Mouse (Mus musculus) heart, embryonic 10.5 days (tissue): ENCODE data around the gene Gm21149. TPM values are rescaled to one million over a fixed set of nuclear protein-coding genes. Genes with fewer than 3 reads are reported as not detected.
A peak's percentile ranks its signal among the peaks of the same experiment; 100 is the strongest.
"Not testable (repeated sequence)": the region's sequence is repeated elsewhere in the genome, so short reads cannot be mapped to it uniquely, and the experiment has no call there.

Experiments used
- DNase-seq: peaks from one replicate; pipeline ENCODE4 v3.0.0-alpha.2; 2017; ENCODE audit warnings: low spot score
- H3K27ac ChIP-seq: fragments of 300-500 bp; sonication (generic); 2 replicates; pipeline ENCODE4 v1.5.1; 2016; ENCODE audit warnings: mild to moderate bottlenecking
- H3K27me3 ChIP-seq: fragments of 300-500 bp; sonication (generic); 2 replicates; pipeline ENCODE4 v1.6.1; 2016; ENCODE audit warnings: mild to moderate bottlenecking; ENCODE audit not compliant: poor library complexity, insufficient read depth, severe bottlenecking
- H3K36me3 ChIP-seq: fragments of 300-500 bp; sonication (generic); 2 replicates; pipeline ENCODE4 v1.6.1; 2016; ENCODE audit warnings: mild to moderate bottlenecking, moderate library complexity
- H3K4me1 ChIP-seq: fragments of 300-500 bp; sonication (generic); 2 replicates; pipeline ENCODE4 v1.6.1; 2016; ENCODE audit warnings: mild to moderate bottlenecking
- H3K4me3 ChIP-seq: fragments of 300-500 bp; sonication (generic); 2 replicates; pipeline ENCODE4 v1.5.1; 2016; ENCODE audit warnings: mild to moderate bottlenecking, moderate library complexity
- H3K9me3 ChIP-seq: fragments of 300-500 bp; sonication (generic); 2 replicates; pipeline ENCODE4 v1.6.1; 2016; ENCODE audit warnings: mild to moderate bottlenecking, moderate library complexity
- WGBS: fragments of 180-500 bp; shearing (Covaris S2); methylation state at CpG from one replicate; pipeline ENCODE4 v1.1.7; 2016; 5-methylcytosine and 5-hydroxymethylcytosine counted together
- polyA plus RNA-seq: library from polyadenylated mRNA; unstranded; fragments of >200 nt; fragmentation: Nextera tagmentation; extraction: Ambion mirVana; gene quantifications from 2 replicates; pipeline ENCODE4 v1.2.1, GENCODE M21; 2016

Gm21149 gene
- polyA plus RNA-seq = 0.21 and 0.25 TPM in 2 replicates

GRCm38 (mm10) chr5:15476423-15476822 lies at the start of gene Gm21149:
Gene Gm21149 (minus strand): TSS chr5:15476523.
- not testable (repeated sequence) for H3K36me3 ChIP-seq, DNase-seq, H3K4me3 ChIP-seq, H3K27me3 ChIP-seq, H3K4me1 ChIP-seq, H3K27ac ChIP-seq
- H3K9me3 ChIP-seq = peaks cover 15% of the 10 kb centered on the region; the same call in 1 of the 2 replicates
- 65% methylated on average over 1 of the region's 1 CpGs for WGBS

GRCm38 (mm10) chr5:15522470-15522869 lies 46.1 kb upstream of the Gm21149 start:
- H3K4me3 ChIP-seq, H3K27me3 ChIP-seq, H3K9me3 ChIP-seq, DNase-seq, H3K36me3 ChIP-seq, H3K4me1 ChIP-seq, H3K27ac ChIP-seq: not testable (repeated sequence)

DNA sequence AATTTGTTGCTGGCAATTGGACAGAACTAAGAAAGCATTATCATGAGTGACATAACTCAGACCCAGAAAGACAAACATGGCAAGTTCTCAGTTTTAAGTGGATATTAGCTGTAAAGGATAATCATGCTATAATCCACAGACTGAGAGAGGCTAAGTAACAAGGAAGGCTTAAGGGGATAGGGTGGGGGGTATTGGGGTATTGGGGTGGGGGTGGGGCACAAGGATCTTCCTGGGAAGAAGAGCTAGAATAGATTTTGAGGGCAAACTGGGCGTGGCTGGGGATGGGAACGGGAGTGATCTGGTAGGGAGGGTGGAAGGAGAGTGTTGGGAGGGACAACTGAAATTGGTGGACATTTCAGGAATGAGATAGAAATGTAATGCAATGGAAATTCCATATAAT lies 45.7 kb upstream of the Gm21149 start:
- WGBS = 36% methylated on average over 2 of the region's 2 CpGs
- not testable (repeated sequence) for H3K9me3 ChIP-seq, H3K4me3 ChIP-seq, H3K36me3 ChIP-seq, DNase-seq, H3K27me3 ChIP-seq, H3K4me1 ChIP-seq, H3K27ac ChIP-seq

DNA sequence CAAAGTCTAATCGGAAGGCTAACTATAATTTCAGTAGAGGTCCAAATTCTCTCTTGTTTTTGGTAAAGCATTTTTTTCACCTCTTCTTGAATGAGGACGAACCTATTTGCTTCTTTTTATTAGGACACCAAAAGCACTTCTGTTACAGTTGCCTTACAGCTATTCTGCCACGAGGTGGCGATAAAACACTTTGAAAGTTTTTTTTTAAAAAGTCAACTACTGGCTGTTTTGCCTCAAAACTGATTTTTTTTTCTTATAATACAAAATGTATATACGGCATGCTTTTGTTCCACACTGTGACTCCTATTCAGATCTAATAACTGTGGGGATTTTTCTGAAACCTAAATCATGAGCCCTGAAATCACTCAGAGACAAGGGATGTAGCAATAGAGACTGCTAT lies 44.1 kb upstream of the Gm21149 start:
- H3K36me3 ChIP-seq, H3K4me1 ChIP-seq, DNase-seq, H3K27ac ChIP-seq, H3K9me3 ChIP-seq, H3K4me3 ChIP-seq, H3K27me3 ChIP-seq: not testable (repeated sequence)
- 14% methylated on average over 5 of the region's 5 CpGs for WGBS

DNA sequence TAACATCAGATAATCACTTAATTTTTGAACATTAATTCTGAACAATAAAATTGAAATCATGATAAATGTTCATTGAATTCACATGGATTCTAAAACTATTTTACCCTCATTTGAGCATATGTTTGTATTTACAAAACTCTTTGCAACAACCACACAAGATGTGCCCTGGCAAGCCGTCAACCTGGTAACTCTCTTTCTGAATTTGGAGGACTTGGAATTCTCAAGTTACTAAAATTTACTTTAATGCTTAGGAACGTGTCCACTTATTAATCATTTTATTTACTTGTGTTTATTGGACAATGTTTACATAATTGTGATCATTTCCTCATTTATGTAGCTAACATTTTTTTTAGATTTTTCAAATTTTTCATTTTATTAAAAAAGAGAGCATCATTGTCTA lies 40.8 kb upstream of the Gm21149 start:
- H3K4me3 ChIP-seq, DNase-seq, H3K4me1 ChIP-seq, H3K9me3 ChIP-seq, H3K27me3 ChIP-seq, H3K36me3 ChIP-seq, H3K27ac ChIP-seq: not testable (repeated sequence)
- 69% methylated on average over 2 of the region's 2 CpGs for WGBS

GRCm38 (mm10) chr5:15512236-15512635 lies 35.9 kb upstream of the Gm21149 start:
- WGBS = 65% methylated on average over 3 of the region's 3 CpGs
- H3K27me3 ChIP-seq, H3K36me3 ChIP-seq, H3K27ac ChIP-seq, H3K4me1 ChIP-seq, H3K4me3 ChIP-seq: not testable (repeated sequence)
- DNase-seq = peak; percentile 77
- H3K9me3 ChIP-seq = peaks cover 21% of the 10 kb centered on the region

- H3K4me3 ChIP-seq = not testable (repeated sequence)
- 72% methylated on average over 1 of the region's 1 CpGs for WGBS
These were observed 33.6 kb upstream of the Gm21149 start for GRCm38 (mm10) chr5:15509911-15510310.

DNA sequence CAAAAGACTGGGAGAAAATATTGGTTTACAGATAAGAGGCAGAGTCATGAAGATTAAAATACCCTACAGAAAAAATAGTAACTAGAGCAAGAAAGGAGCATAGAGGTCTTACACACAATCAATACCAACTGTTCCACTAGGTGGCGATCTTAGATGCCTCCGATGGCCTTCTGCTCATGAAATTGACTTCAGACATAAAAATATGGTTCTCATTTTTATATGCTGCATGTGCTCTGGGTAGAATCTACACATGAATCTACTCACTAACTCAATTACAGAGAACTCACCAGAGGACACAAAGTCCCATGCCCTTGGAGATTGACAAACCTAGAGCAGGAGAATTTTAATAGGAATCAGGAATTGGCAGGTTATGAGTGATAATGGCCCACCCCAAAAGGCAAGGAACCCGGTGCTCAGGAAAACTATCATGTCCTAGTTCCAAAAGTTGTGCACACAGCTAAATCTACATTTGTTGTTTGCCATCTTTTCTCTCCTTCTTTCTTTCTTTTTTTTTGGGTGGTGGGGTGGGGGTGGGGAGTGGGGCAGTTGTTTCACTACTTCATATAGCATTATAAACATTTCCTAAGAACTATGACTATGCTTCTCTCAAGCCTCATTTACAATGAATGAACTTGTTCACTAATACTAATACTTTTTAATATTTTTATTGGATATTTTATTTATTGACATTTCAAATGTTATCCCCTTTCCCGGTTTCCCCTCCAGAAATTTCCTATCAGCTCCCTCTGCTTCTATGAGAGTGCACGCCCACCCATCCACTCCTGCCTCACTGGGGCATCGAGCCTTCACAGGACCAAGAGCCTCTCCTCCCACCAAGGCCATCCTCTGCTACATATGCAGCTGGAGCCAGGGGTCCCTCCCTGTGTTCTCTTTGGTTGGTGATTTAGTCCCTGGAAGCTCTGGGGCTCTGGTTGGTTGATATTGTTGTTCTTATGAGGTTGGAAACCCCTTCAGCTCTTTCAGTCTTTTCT lies 32.4 kb upstream of the Gm21149 start:
- H3K9me3 ChIP-seq = peaks cover 22% of the 10 kb centered on the region
- H3K36me3 ChIP-seq, H3K27ac ChIP-seq, DNase-seq, H3K4me3 ChIP-seq, H3K27me3 ChIP-seq, H3K4me1 ChIP-seq: not testable (repeated sequence)
- WGBS = 65% methylated on average over 6 of the region's 6 CpGs

More at GRCm38 (mm10) chr5:15509911-15510310, 33.6 kb upstream of the Gm21149 start:
- peaks cover 21% of the 10 kb centered on the region for H3K9me3 ChIP-seq
- H3K27me3 ChIP-seq, H3K27ac ChIP-seq, H3K36me3 ChIP-seq, DNase-seq, H3K4me1 ChIP-seq: not testable (repeated sequence)

DNA sequence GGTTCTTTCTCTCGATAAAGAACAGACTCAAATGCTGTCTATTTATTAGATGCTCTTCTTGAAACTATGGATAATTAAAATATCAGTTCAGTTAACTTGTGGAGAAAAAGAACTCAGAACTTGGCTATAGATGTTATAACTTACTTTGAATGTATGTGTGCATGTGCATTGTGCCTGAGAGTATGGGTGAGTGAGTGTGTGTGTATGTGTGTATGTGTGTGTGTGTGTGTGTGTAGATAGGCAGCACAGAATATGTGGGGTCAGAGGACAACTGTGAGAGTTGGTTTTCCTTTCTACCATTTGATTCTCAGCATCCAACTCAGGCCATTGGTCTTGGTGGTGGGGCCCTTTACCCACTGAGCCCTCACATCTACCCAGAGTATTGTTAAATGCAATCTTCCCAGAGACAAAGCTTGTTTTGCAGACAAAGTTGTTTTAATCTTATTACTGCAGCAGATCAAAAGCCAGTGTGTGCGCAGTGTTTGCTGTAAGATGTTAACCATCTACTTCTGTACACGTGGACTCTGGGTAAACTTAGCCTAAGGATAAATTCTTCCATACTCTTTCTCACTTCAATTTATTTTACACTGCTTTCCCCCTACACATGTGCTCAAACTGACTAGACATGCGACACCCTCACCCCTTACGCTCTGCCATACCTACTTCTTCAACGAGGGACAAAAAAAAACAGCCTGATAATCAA lies 31.6 kb upstream of the Gm21149 start:
- not testable (repeated sequence) for H3K4me3 ChIP-seq, H3K36me3 ChIP-seq, H3K27me3 ChIP-seq, H3K27ac ChIP-seq, H3K4me1 ChIP-seq
- WGBS = 60% methylated on average over 6 of the region's 6 CpGs
- DNase-seq = peak; percentile 79
- peaks cover 20% of the 10 kb centered on the region for H3K9me3 ChIP-seq

DNA sequence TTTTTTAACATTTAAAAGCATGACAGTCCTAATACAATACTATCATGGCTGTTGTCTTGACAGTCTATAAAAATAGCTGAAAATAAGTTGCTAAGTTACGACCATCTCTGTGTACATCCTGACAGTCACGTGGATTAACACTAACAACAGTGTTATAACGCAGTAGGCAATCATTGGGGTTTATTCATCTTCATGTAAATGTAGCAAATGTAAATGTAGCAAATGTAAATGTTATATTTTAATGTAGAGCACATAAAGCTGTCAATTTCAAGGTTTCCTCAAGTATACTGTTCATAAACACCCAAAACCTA lies 30.9 kb upstream of the Gm21149 start:
- Histone ChIP-seq H3K9me3 (peaks cover 21% of the 10 kb centered on the region), H3K36me3 (no peaks in the 10 kb centered on the region), H3K4me1 (no peaks in the 10 kb centered on the region), H3K4me3 (no peak overlapping the region), H3K27me3 (no peaks in the 10 kb centered on the region), H3K27ac (no peak overlapping the region)
- 75% methylated on average over 3 of the region's 3 CpGs for WGBS
- no peak for DNase-seq

DNA sequence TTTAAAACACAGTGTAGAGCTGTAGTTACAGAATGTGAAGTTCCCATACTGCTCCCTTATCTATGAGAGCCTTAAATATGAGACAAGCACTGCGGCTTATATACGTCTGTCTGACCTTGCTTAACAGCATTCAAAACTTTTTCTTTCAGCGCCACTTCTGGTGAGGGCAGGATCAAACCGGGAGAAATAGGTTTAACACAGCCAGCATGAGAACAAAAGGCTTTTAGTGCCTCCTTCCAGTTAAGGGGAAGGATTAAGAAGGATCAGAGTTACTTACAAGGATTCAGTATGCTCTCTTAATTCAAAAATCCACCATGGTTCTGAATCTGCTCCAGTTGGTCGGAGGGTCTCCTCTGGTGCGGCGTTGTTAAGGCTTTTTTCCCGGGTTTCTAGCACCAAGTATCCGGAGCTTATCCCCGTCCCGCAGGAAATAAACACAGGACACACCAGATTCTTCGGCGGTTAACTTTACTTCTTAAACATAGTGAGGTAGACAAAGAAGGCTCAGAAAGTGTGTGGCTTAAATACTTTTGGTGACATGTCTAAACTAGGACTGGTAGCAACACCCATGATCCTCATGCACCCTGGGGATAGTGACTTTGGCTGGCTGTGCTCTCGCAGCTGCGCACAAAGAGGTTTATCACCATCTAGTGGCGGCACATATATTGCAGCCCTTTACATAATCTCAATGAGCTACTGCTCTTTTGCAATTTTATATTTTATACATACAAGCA lies 30.4 kb upstream of the Gm21149 start:
- Histone ChIP-seq H3K27me3 (no peaks in the 10 kb centered on the region), H3K36me3 (no peaks in the 10 kb centered on the region), H3K4me3 (peak overlapping the region; percentile 6; the same call in 1 of the 2 replicates), H3K27ac (no peak overlapping the region), H3K4me1 (no peaks in the 10 kb centered on the region), H3K9me3 (peaks cover 18% of the 10 kb centered on the region)
- 43% methylated on average over 16 of the region's 16 CpGs for WGBS
- DNase-seq = peak; percentile 74

GRCm38 (mm10) chr5:15498774-15499400 lies 22.6 kb upstream of the Gm21149 start:
- H3K27me3 ChIP-seq = not testable (repeated sequence)
- 32% methylated on average over 5 of the region's 5 CpGs for WGBS

More at GRCm38 (mm10) chr5:15498774-15499400, 22.6 kb upstream of the Gm21149 start:
- not testable (repeated sequence) for H3K36me3 ChIP-seq, H3K27ac ChIP-seq, H3K4me1 ChIP-seq, DNase-seq, H3K4me3 ChIP-seq
- H3K9me3 ChIP-seq = peaks cover 31% of the 10 kb centered on the region
